Mouse (Mus musculus) stomach, embryonic 14.5 days (tissue): ENCODE measurements around the gene Stac2. TPM values are rescaled to one million over a fixed set of nuclear protein-coding genes. Genes with fewer than 3 reads are reported as not detected.
A peak's percentile ranks its signal among the peaks of the same experiment; 100 is the strongest.

ENCODE experiments used
- ATAC-seq: fragments of 200-750 bp; cut with Nextera tagmentation; 2 replicates; pipeline ENCODE4 v1.8.0; 2017; ENCODE audit warnings: low read depth, moderate TSS enrichment; ENCODE audit not compliant: insufficient number of reproducible peaks, insufficient read depth, low FRiP score
- H3K27ac ChIP-seq: fragments of 300-500 bp; sonication (generic); 2 replicates; pipeline ENCODE4 v1.5.1; 2014; ENCODE audit warnings: mild to moderate bottlenecking, low read length, moderate library complexity, mixed read lengths
- H3K27me3 ChIP-seq: fragments of 300-500 bp; sonication (generic); 2 replicates; pipeline ENCODE4 v1.6.1; 2014; ENCODE audit warnings: low read length, control low read depth, mixed read lengths; ENCODE audit not compliant: control insufficient read depth, insufficient read depth
- H3K36me3 ChIP-seq: fragments of 300-500 bp; sonication (generic); 2 replicates; pipeline ENCODE4 v1.6.1; 2014; ENCODE audit warnings: mild to moderate bottlenecking, control low read depth, low read length, moderate library complexity, mixed read lengths; ENCODE audit not compliant: control insufficient read depth, insufficient read depth
- H3K4me1 ChIP-seq: fragments of 300-500 bp; sonication (generic); 2 replicates; pipeline ENCODE4 v1.6.1; 2014; ENCODE audit warnings: low read length, control low read depth, mixed read lengths; ENCODE audit not compliant: control insufficient read depth, insufficient read depth
- H3K4me2 ChIP-seq: fragments of 300-500 bp; sonication (generic); replicated peaks from 2 replicates; pipeline ENCODE4 v1.6.1; 2014; ENCODE audit warnings: low read depth, low read length, control low read depth
- H3K4me3 ChIP-seq: fragments of 300-500 bp; sonication (generic); 2 replicates; pipeline ENCODE4 v1.5.1; 2014; ENCODE audit warnings: low read depth, low read length, control low read depth
- H3K9ac ChIP-seq: fragments of 300-500 bp; sonication (generic); replicated peaks from 2 replicates; pipeline ENCODE4 v1.6.1; 2014; ENCODE audit warnings: low read depth, mild to moderate bottlenecking, control low read depth, low read length, moderate library complexity, mixed read lengths
- H3K9me3 ChIP-seq: fragments of 300-500 bp; sonication (generic); 2 replicates; pipeline ENCODE4 v1.6.1; 2016; ENCODE audit warnings: low read depth, low read length, control low read depth; ENCODE audit not compliant: control insufficient read depth
- WGBS: fragments of 180-500 bp; shearing (Covaris S2); extraction: QIAGEN DNeasy Blood & Tissue Kit; methylation state at CpG from one replicate; pipeline ENCODE4 v1.1.7; 2014; 5-methylcytosine and 5-hydroxymethylcytosine counted together
- polyA plus RNA-seq: library from polyadenylated mRNA; unstranded; fragments of >200 nt; fragmentation: Nextera tagmentation; extraction: Ambion mirVana; gene quantifications from 2 replicates; pipeline ENCODE4 v1.2.1, GENCODE M21; 2014

The Stac2 gene
- polyA plus RNA-seq, 1 experiment from 2014 or later: 0.30 TPM

GRCm38 (mm10) chr11:97997387-97997960, 55.8 kb downstream of the Stac2 start:
- no peak for ATAC-seq
- no peak overlapping the region for H3K27ac ChIP-seq
- no peak overlapping the region for H3K9ac ChIP-seq
- H3K4me1 ChIP-seq: peaks cover 12% of the 10 kb centered on the region
- H3K9me3 ChIP-seq: no peaks in the 10 kb centered on the region
- no peaks in the 10 kb centered on the region for H3K27me3 ChIP-seq
- no peak overlapping the region for H3K4me3 ChIP-seq
- no peak overlapping the region for H3K4me2 ChIP-seq
- no peaks in the 10 kb centered on the region for H3K36me3 ChIP-seq
- WGBS: 78% methylated on average over 8 of the region's 8 CpGs

- no peaks in the 10 kb centered on the region for H3K9me3 ChIP-seq
- no peak overlapping the region for H3K4me3 ChIP-seq
- peaks cover 12% of the 10 kb centered on the region for H3K4me1 ChIP-seq
- no peak overlapping the region for H3K27ac ChIP-seq
- no peaks in the 10 kb centered on the region for H3K36me3 ChIP-seq
- ATAC-seq: no peak
- WGBS: 56% methylated on average over 1 of the region's 1 CpGs
- H3K27me3 ChIP-seq: no peaks in the 10 kb centered on the region
- no peak overlapping the region for H3K9ac ChIP-seq
- no peak overlapping the region for H3K4me2 ChIP-seq
Measured at GRCm38 (mm10) chr11:97996691-97997090, 56.6 kb downstream of the Stac2 start.

GRCm38 (mm10) chr11:97995564-97996288, 57.5 kb downstream of the Stac2 start, which contains the start of gene Arl5c:
Gene Arl5c, minus strand, starts transcription at chr11:97996181.
- H3K27me3 ChIP-seq: no peaks in the 10 kb centered on the region
- H3K9me3 ChIP-seq: no peaks in the 10 kb centered on the region
- no peak within 1 kb of the TSS for H3K27ac ChIP-seq
- peak within 1 kb of the TSS; percentile 4 for H3K9ac ChIP-seq
- H3K4me3 ChIP-seq: peak within 1 kb of the TSS; percentile 39
- 2% methylated on average over 26 of the region's 26 CpGs for WGBS
- H3K4me1 ChIP-seq: peaks cover 12% of the 10 kb centered on the region
- ATAC-seq: peak; percentile 31; the same call in 1 of the 2 replicates
- no peaks in the 10 kb centered on the region for H3K36me3 ChIP-seq
- peak within 1 kb of the TSS; percentile 92 for H3K4me2 ChIP-seq

- peak overlapping the region; percentile 92 for H3K4me2 ChIP-seq
- peak; percentile 56 for ATAC-seq
- peak overlapping the region; percentile 4; the same call in 1 of the 2 replicates for H3K9ac ChIP-seq
- no peaks in the 10 kb centered on the region for H3K36me3 ChIP-seq
- 13% methylated on average over 13 of the region's 13 CpGs for WGBS
- H3K27me3 ChIP-seq: no peaks in the 10 kb centered on the region
- peaks cover 19% of the 10 kb centered on the region for H3K4me1 ChIP-seq
- H3K9me3 ChIP-seq: no peaks in the 10 kb centered on the region
- peak overlapping the region; percentile 39 for H3K4me3 ChIP-seq
- no peak overlapping the region for H3K27ac ChIP-seq
Measured at GRCm38 (mm10) chr11:97994539-97995100, 58.6 kb downstream of the Stac2 start.

DNA sequence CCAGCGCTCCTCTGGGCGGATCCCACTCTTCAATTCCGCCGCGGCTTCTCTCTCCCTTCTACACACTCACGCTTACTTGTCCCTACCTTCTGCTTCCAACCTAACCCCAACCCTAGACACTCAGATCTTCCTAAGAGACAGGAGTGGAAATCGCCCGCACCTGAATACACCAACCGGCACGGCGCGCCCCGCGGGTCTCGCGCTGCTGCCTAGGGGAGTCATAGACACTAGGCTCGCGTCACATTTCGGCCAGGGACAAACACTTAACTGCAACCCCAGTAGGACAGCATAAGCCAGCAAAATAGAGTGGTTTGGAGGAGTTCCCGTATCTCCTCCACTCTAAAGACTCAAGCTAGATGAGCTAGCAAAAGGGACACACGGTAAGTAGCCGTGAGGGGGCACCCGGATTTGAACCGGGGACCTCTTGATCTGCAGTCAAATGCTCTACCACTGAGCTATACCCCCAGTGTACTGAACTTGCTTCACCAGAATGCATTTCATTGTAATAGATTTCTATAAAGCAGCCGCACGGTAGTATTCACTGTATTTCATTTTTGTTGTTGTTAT, 64.6 kb downstream of the Stac2 start:
- Histone ChIP-seq H3K27ac (peak overlapping the region; percentile 91), H3K4me1 (peaks cover 9% of the 10 kb centered on the region; the same call in 1 of the 2 replicates), H3K4me2 (peak overlapping the region; percentile 47), H3K9ac (peak overlapping the region; percentile 76), H3K27me3 (peaks cover 12% of the 10 kb centered on the region; the same call in 1 of the 2 replicates), H3K36me3 (no peaks in the 10 kb centered on the region), H3K4me3 (peak overlapping the region; percentile 95), H3K9me3 (no peaks in the 10 kb centered on the region)
- ATAC-seq: peak; percentile 87
- under 1% methylated on average over 26 of the region's 26 CpGs for WGBS

GRCm38 (mm10) chr11:97987551-97988526, 65.4 kb downstream of the Stac2 start:
- peak overlapping the region; percentile 76 for H3K9ac ChIP-seq
- WGBS: under 1% methylated on average over 42 of the region's 42 CpGs

GRCm38 (mm10) chr11:97986738-97987465, 66.4 kb downstream of the Stac2 start:
- WGBS: 23% methylated on average over 17 of the region's 17 CpGs
- peak overlapping the region; percentile 89 for H3K4me2 ChIP-seq
- no peaks in the 10 kb centered on the region for H3K36me3 ChIP-seq
- ATAC-seq: no peak
- H3K9ac ChIP-seq: peak overlapping the region; percentile 28; the same call in 1 of the 2 replicates
- no peak overlapping the region for H3K27ac ChIP-seq
- H3K4me1 ChIP-seq: peaks cover 9% of the 10 kb centered on the region; the same call in 1 of the 2 replicates
- peaks cover 12% of the 10 kb centered on the region; the same call in 1 of the 2 replicates for H3K27me3 ChIP-seq
- peak overlapping the region; percentile 95 for H3K4me3 ChIP-seq
- no peaks in the 10 kb centered on the region for H3K9me3 ChIP-seq

More at GRCm38 (mm10) chr11:97987551-97988526, 65.4 kb downstream of the Stac2 start:
- H3K36me3 ChIP-seq: no peaks in the 10 kb centered on the region
- H3K9me3 ChIP-seq: no peaks in the 10 kb centered on the region
- H3K4me1 ChIP-seq: peaks cover 9% of the 10 kb centered on the region; the same call in 1 of the 2 replicates
- peaks cover 12% of the 10 kb centered on the region; the same call in 1 of the 2 replicates for H3K27me3 ChIP-seq
- H3K4me2 ChIP-seq: peak overlapping the region; percentile 47
- peak; percentile 85 for ATAC-seq
- peak overlapping the region; percentile 95 for H3K4me3 ChIP-seq
- H3K27ac ChIP-seq: peak overlapping the region; percentile 91
